Mouse (Mus musculus) kidney, postnatal 0 days (tissue): ENCODE results near the gene Gna15. TPM values are rescaled to one million over a fixed set of nuclear protein-coding genes. Genes with fewer than 3 reads are reported as not detected.
A peak's percentile ranks its signal among the peaks of the same experiment; 100 is the strongest.

Experiments used
- ATAC-seq: fragments of 200-750 bp; cut with Nextera tagmentation; replicated peaks from 2 replicates; pipeline ENCODE4 v1.8.0; 2017; ENCODE audit warnings: low read depth, moderate number of reproducible peaks, moderate TSS enrichment, moderate library complexity; ENCODE audit not compliant: low FRiP score
- DNase-seq: peaks from one replicate; pipeline ENCODE4 v3.0.0-alpha.2; 2016; ENCODE audit warnings: low spot score
- H3K27ac ChIP-seq: fragments of 300-500 bp; sonication (generic); 2 replicates; pipeline ENCODE4 v1.5.1; 2014; ENCODE audit warnings: mild to moderate bottlenecking
- H3K27me3 ChIP-seq: fragments of 300-500 bp; sonication (generic); 2 replicates; pipeline ENCODE4 v1.6.1; 2014; ENCODE audit warnings: low read length, mixed read lengths; ENCODE audit not compliant: insufficient read depth
- H3K36me3 ChIP-seq: fragments of 300-500 bp; sonication (generic); 2 replicates; pipeline ENCODE4 v1.6.1; 2014; ENCODE audit warnings: low read length, mixed read lengths; ENCODE audit not compliant: insufficient read depth
- H3K4me1 ChIP-seq: fragments of 300-500 bp; sonication (generic); replicated peaks from 2 replicates; pipeline ENCODE4 v1.6.1; 2014; ENCODE audit warnings: antibody characterized with exemption, low read length, mixed read lengths; ENCODE audit not compliant: insufficient read depth
- H3K4me2 ChIP-seq: fragments of 300-500 bp; sonication (generic); 2 replicates; pipeline ENCODE4 v1.6.1; 2014; ENCODE audit warnings: mild to moderate bottlenecking, low read length, moderate library complexity, mixed read lengths
- H3K4me3 ChIP-seq: fragments of 300-500 bp; sonication (generic); replicated peaks from 2 replicates; pipeline ENCODE4 v1.5.1; 2014; ENCODE audit warnings: low read depth, low read length
- H3K9ac ChIP-seq: fragments of 300-500 bp; sonication (generic); 2 replicates; pipeline ENCODE4 v1.6.1; 2014; ENCODE audit warnings: low read depth, low read length
- H3K9me3 ChIP-seq: fragments of 300-500 bp; sonication (generic); replicated peaks from 2 replicates; pipeline ENCODE4 v1.6.1; 2016; ENCODE audit warnings: low read length, inconsistent platforms, mixed read lengths
- CTCF ChIP-seq: IDR thresholded peaks from 2 replicates; pipeline ENCODE4 v1.5.1; 2016; ENCODE audit warnings: antibody characterized with exemption, low read depth, mild to moderate bottlenecking, moderate library complexity
- WGBS: fragments of 180-500 bp; shearing (Covaris S2); extraction: QIAGEN DNeasy Blood & Tissue Kit; methylation state at CpG from one replicate; pipeline ENCODE4 v1.1.7; 2014; 5-methylcytosine and 5-hydroxymethylcytosine counted together
- polyA plus RNA-seq: library from polyadenylated mRNA; unstranded; fragments of >200 nt; fragmentation: Nextera tagmentation; extraction: Ambion mirVana; gene quantifications from 2 replicates; pipeline ENCODE4 v1.2.1, GENCODE M21; 2015

Gene Gna15
- polyA plus RNA-seq, 1 experiment from 2014 or later, result 0.92 TPM

DNA sequence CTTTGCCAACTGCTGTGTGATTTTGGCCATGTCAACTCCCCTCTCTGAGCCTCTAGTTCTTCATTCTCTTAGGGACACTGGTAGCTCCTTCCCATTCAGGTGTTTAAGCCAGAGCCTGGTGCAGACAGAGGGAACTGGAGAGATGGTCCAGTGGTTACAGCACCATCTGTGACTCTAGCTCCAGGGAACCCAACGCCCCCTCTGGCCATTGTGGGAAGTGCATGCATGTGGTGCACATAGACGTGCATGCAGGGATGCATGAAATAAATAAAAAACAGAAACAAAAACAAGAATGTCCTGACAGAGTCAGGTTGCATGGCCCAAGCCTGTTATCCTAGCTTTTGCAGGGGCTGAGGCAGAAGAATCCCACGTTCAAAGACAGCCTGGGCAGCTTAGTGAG lies 32.3 kb upstream of the Gna15 start:
- no peak for ATAC-seq
- 65% methylated on average over 3 of the region's 3 CpGs for WGBS
- H3K27ac ChIP-seq, result no peak overlapping the region
- no peaks in the 10 kb centered on the region for H3K9me3 ChIP-seq
- no peak for DNase-seq
- H3K4me2 ChIP-seq, result no peak overlapping the region
- 0 out of 2 replicates have a peak, but pooled peaks cover 4% of the 10 kb centered on the region for H3K4me1 ChIP-seq
- no peaks in the 10 kb centered on the region for H3K27me3 ChIP-seq
- no peaks in the 10 kb centered on the region for H3K36me3 ChIP-seq
- TF ChIP-seq CTCF, result peak; percentile 49
- no peak overlapping the region for H3K4me3 ChIP-seq
- no peak overlapping the region for H3K9ac ChIP-seq

DNA sequence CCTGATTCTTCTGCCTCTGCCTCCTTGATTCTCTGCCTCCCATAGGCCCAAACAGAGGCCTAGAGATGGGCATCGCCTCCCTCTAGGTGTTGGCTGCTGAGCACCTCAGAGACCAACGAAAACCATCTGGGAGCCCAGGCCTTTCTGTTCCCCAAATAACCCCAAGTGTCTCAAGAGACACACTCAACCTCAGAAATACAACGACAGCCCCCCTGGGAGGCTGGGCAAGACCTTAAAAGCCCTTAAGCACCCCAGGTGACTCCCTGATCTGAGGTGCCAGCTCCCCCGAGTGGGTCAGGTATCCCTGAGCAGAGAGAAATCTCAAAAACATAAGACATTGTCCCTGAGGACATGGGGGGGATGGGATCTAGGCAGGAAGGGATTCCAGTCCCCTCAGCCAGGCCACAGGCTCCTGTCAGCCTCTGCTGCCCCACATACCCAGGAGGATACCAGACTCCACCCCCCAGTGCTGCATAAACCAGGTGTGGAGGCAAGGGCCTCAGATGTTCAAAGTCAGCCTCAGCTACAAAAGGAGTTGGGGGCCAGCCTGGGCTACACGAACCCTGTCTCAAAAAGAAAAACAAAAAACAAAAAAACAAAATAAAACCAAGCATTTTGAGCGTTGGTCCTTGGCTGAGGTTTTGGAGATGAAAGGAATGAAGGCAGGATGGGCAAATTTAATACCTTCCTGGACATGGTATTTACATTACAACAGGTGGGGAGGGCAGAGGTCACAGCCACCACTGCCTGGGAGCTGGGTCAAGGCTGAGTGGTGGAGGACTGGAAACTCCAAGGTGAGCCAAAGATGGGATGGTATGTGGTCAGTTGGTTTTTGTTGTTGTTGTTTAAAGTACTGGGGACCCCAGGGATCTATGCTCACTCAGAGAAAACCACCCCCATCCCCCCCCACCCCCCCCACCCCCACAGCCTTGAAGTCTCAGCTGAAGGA lies 30.1 kb upstream of the Gna15 start:
- no peak for DNase-seq

DNA sequence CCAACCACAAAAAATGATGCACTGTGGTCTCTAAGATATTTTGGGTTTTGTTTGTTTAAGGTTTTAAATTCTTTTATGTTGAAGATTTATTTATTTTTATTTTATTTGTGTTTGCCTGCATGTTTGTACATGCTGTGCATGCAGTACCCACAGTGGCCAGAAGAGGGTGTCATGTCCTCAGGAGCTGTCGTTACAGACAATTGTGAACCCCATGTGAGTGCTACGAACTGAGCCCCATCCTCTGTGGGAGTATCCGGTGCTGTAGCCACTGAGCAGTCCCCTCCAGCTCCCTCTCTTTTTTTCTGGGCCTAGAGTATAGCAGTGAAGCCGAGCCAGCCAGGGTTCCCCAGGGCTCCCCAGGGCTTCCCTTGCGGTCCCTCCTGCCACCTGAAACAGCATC lies 29.2 kb upstream of the Gna15 start:
- H3K27ac ChIP-seq, result no peak overlapping the region
- H3K4me2 ChIP-seq, result no peak overlapping the region
- ATAC-seq (no peak), DNase-seq (no peak)
- H3K4me1 ChIP-seq, result no peaks in the 10 kb centered on the region
- H3K9ac ChIP-seq, result no peak overlapping the region
- WGBS, result 93% methylated on average over 5 of the region's 5 CpGs
- H3K36me3 ChIP-seq, result no peaks in the 10 kb centered on the region
- no peak overlapping the region for H3K4me3 ChIP-seq
- no peaks in the 10 kb centered on the region for H3K27me3 ChIP-seq
- TF ChIP-seq CTCF, result peak; percentile 61
- no peaks in the 10 kb centered on the region for H3K9me3 ChIP-seq

More for the DNA sequence above, 30.1 kb upstream of the Gna15 start:
- Histone ChIP-seq H3K27me3 (no peaks in the 10 kb centered on the region), H3K9ac (no peak overlapping the region), H3K4me2 (no peak overlapping the region), H3K27ac (no peak overlapping the region), H3K4me1 (no peaks in the 10 kb centered on the region), H3K36me3 (no peaks in the 10 kb centered on the region), H3K4me3 (no peak overlapping the region), H3K9me3 (no peaks in the 10 kb centered on the region)
- TF ChIP-seq CTCF, result no peak
- WGBS, result 74% methylated on average over 6 of the region's 6 CpGs
- ATAC-seq, result no peak

DNA sequence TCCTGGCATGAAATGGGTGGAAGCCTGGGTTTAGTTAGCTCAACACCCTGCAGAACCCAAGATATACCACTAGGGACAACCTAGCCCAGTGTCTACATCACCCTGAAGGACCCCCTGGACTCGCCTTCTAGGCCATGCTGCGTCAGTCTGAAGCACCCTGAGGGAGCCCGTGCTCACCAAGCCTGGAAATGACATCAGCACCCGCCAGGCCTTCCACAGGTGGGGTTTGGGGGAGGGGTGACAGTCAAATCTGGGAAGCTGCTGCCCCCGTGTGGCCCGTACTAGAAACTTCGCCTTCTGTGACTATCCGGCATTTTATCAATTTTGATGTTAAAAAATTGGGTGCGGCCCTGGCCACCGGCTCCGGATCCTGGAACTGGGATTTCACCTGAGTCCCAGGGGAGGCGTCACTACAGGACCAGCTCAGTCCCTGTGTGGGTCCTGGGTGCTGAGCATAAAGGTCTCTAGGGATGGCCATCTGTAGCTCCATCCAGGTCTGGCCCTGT lies 27.6 kb upstream of the Gna15 start:
- Histone ChIP-seq H3K27ac (peak overlapping the region; percentile 64; the same call in 1 of the 2 replicates), H3K36me3 (no peaks in the 10 kb centered on the region), H3K4me3 (no peak overlapping the region), H3K9me3 (no peaks in the 10 kb centered on the region), H3K9ac (no peak overlapping the region), H3K4me1 (no peaks in the 10 kb centered on the region), H3K4me2 (no peak overlapping the region), H3K27me3 (no peaks in the 10 kb centered on the region)
- ATAC-seq, result peak; percentile 96
- WGBS, result 3% methylated on average over 12 of the region's 12 CpGs
- TF ChIP-seq CTCF, result peak; percentile 92
- DNase-seq, result peak; percentile 97

DNA sequence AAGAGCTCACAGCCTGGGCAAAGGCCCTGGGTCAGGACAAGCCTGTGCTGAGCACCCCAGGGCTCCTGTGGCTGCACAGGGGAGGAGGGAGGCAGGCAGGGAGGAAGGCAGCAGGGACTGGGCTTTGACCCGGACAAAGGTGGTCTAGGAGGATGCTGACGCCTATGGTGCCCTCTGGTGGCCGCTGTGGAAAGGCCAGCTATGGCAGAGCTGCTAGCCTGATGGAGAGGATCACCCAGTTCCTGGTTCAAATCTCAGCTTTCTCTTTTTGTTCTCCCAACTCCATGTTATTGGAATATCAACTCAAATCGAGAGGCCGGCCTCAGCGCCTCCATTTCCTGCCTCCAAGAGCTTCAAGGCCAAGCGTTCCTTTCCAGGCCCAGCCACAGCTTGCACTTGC lies 26.2 kb upstream of the Gna15 start:
- Histone ChIP-seq H3K9ac (no peak overlapping the region), H3K4me3 (no peak overlapping the region), H3K27me3 (no peaks in the 10 kb centered on the region), H3K9me3 (no peaks in the 10 kb centered on the region), H3K36me3 (no peaks in the 10 kb centered on the region), H3K4me2 (no peak overlapping the region), H3K4me1 (no peaks in the 10 kb centered on the region), H3K27ac (no peak overlapping the region)
- WGBS, result 12% methylated on average over 7 of the region's 7 CpGs
- DNase-seq (peak; percentile 77), ATAC-seq (no peak)
- TF ChIP-seq CTCF, result peak; percentile 88

DNA sequence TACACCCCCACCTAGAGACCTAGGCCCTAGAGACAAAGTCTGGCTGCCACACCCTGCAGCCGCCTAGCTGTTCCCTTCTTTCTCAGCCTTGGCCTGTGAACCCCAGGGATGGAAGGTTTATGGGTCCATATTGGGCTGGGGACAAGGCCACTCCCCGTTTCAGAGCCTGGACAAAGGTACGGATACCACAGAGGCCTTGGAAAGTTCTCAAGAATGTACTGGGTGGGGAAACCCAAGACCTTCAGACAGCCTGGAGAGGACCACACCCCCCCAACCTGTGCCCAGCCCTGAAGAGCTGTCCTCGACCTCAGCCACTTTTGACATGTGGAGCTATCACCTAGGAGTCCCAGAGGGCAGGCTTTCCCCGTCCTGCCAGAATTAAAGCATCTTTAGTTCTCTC lies 24.9 kb upstream of the Gna15 start:
- H3K36me3 ChIP-seq, result no peaks in the 10 kb centered on the region
- no peak overlapping the region for H3K27ac ChIP-seq
- no peak overlapping the region for H3K4me2 ChIP-seq
- no peak for TF ChIP-seq CTCF
- DNase-seq, result no peak
- 62% methylated on average over 5 of the region's 5 CpGs for whole genome bisulfite sequencing
- peaks cover 4% of the 10 kb centered on the region; the same call in 1 of the 2 replicates for H3K4me1 ChIP-seq
- H3K4me3 ChIP-seq, result no peak overlapping the region
- H3K9ac ChIP-seq, result no peak overlapping the region
- H3K9me3 ChIP-seq, result no peaks in the 10 kb centered on the region
- no peaks in the 10 kb centered on the region for H3K27me3 ChIP-seq
- ATAC-seq, result no peak
